Mouse (Mus musculus) ovary, postnatal 10 days (tissue): ENCODE results near the gene 1700061G19Rik.
A peak's percentile ranks its signal among the peaks of the same experiment; 100 is the strongest.
"Not testable (repeated sequence)": the region's sequence is repeated elsewhere in the genome, so short reads cannot be mapped to it uniquely, and the experiment has no call there.

Experiments
- DNase-seq: peaks from one replicate; pipeline ENCODE4 v3.0.0; 2022; ENCODE audit warnings: low spot score

Gene 1700061G19Rik

GRCm38 (mm10) chr17:56871767-56872166 lies 3.5 kb upstream of the 1700061G19Rik start:
- no peak for DNase-seq

GRCm38 (mm10) chr17:56872512-56872911 lies 2.8 kb upstream of the 1700061G19Rik start:
- no peak for DNase-seq

GRCm38 (mm10) chr17:56874237-56874636 lies 1.0 kb upstream of the 1700061G19Rik start, which contains the start of gene Acsbg2:
Gene Acsbg2, minus strand, starts transcription at chr17:56874447.
- DNase-seq = no peak

GRCm38 (mm10) chr17:56876465-56876864 lies 1.2 kb downstream of the 1700061G19Rik start:
- no peak for DNase-seq

- no peak for DNase-seq
Measured at GRCm38 (mm10) chr17:56876981-56877380, 1.7 kb downstream of the 1700061G19Rik start.

GRCm38 (mm10) chr17:56877426-56877825 lies 2.1 kb downstream of the 1700061G19Rik start:
- no peak for DNase-seq

- DNase-seq = no peak
Measured at GRCm38 (mm10) chr17:56883612-56884011, 8.3 kb downstream of the 1700061G19Rik start.

- DNase-seq = no peak
Measured at GRCm38 (mm10) chr17:56884331-56884730, 9.1 kb downstream of the 1700061G19Rik start.

GRCm38 (mm10) chr17:56884809-56885208 lies 9.5 kb downstream of the 1700061G19Rik start:
- DNase-seq = no peak

GRCm38 (mm10) chr17:56888050-56888449 lies 12.8 kb downstream of the 1700061G19Rik start:
- DNase-seq = no peak

GRCm38 (mm10) chr17:56890018-56890417 lies 14.7 kb downstream of the 1700061G19Rik start:
- no peak for DNase-seq

- DNase-seq = no peak
Measured at GRCm38 (mm10) chr17:56895368-56895918, 20.2 kb downstream of the 1700061G19Rik start.

- no peak for DNase-seq
Measured at GRCm38 (mm10) chr17:56896513-56897129, 21.3 kb downstream of the 1700061G19Rik start.

GRCm38 (mm10) chr17:56897630-56898195 lies 22.4 kb downstream of the 1700061G19Rik start:
- peak; percentile 42 for DNase-seq

GRCm38 (mm10) chr17:56902698-56903097 lies 27.4 kb downstream of the 1700061G19Rik start:
- DNase-seq = no peak

- DNase-seq = no peak
Measured at GRCm38 (mm10) chr17:56906166-56906565, 30.9 kb downstream of the 1700061G19Rik start.

- DNase-seq = no peak
Measured at GRCm38 (mm10) chr17:56907096-56907495, 31.8 kb downstream of the 1700061G19Rik start.

- no peak for DNase-seq
Measured at GRCm38 (mm10) chr17:56907887-56908286, 32.6 kb downstream of the 1700061G19Rik start.

- not testable (repeated sequence) for DNase-seq
Measured at GRCm38 (mm10) chr17:56909764-56910163, 34.5 kb downstream of the 1700061G19Rik start.

- no peak for DNase-seq
Measured at GRCm38 (mm10) chr17:56913023-56913422, 37.7 kb downstream of the 1700061G19Rik start.

- no peak for DNase-seq
Measured at GRCm38 (mm10) chr17:56913444-56913843, 38.2 kb downstream of the 1700061G19Rik start.

GRCm38 (mm10) chr17:56917166-56917565 lies 41.9 kb downstream of the 1700061G19Rik start:
- no peak for DNase-seq

- no peak for DNase-seq
Measured at GRCm38 (mm10) chr17:56919725-56920124, 44.4 kb downstream of the 1700061G19Rik start.
